Mouse (Mus musculus) lung, embryonic 14.5 days (tissue): ENCODE data around the gene Evi2. TPM values are rescaled to one million over a fixed set of nuclear protein-coding genes. Genes with fewer than 3 reads are reported as not detected.

Source experiments
- ATAC-seq: fragments of 200-750 bp; cut with Nextera tagmentation; 2 replicates; pipeline ENCODE4 v1.8.0; 2017; ENCODE audit warnings: mild to moderate bottlenecking, moderate TSS enrichment, moderate library complexity; ENCODE audit not compliant: insufficient read depth
- DNase-seq: peaks from one replicate; pipeline ENCODE4 v3.0.0-alpha.2; 2015
- H3K27ac ChIP-seq: fragments of 300-500 bp; sonication (generic); 2 replicates; pipeline ENCODE4 v1.5.1; 2014; ENCODE audit warnings: low read depth, mild to moderate bottlenecking, moderate library complexity
- H3K27me3 ChIP-seq: fragments of 300-500 bp; sonication (generic); 2 replicates; pipeline ENCODE4 v1.6.1; 2014; ENCODE audit warnings: low read length, control low read depth; ENCODE audit not compliant: insufficient read depth
- H3K36me3 ChIP-seq: fragments of 300-500 bp; sonication (generic); 2 replicates; pipeline ENCODE4 v1.6.1; 2014; ENCODE audit warnings: control low read depth; ENCODE audit not compliant: insufficient read depth
- H3K4me1 ChIP-seq: fragments of 300-500 bp; sonication (generic); 2 replicates; pipeline ENCODE4 v1.6.1; 2014; ENCODE audit warnings: antibody characterized with exemption, control low read depth; ENCODE audit not compliant: insufficient read depth
- H3K4me2 ChIP-seq: fragments of 300-500 bp; sonication (generic); 2 replicates; pipeline ENCODE4 v1.6.1; 2014; ENCODE audit warnings: mild to moderate bottlenecking
- H3K4me3 ChIP-seq: fragments of 300-500 bp; sonication (generic); 2 replicates; pipeline ENCODE4 v1.5.1; 2014; ENCODE audit warnings: low read depth, low read length
- H3K9ac ChIP-seq: fragments of 300-500 bp; sonication (generic); 2 replicates; pipeline ENCODE4 v1.6.1; 2014
- H3K9me3 ChIP-seq: fragments of 300-500 bp; sonication (generic); 2 replicates; pipeline ENCODE4 v1.6.1; 2016; ENCODE audit warnings: low read depth, low read length, control low read depth
- CTCF ChIP-seq: IDR thresholded peaks from 2 replicates; pipeline ENCODE4 v1.5.1; 2016; ENCODE audit warnings: antibody characterized with exemption, low read depth
- WGBS: fragments of 180-500 bp; shearing (Covaris S2); extraction: QIAGEN DNeasy Blood & Tissue Kit; methylation state at CpG from one replicate; pipeline ENCODE4 v1.1.7; 2014; 5-methylcytosine and 5-hydroxymethylcytosine counted together
- polyA plus RNA-seq: library from polyadenylated mRNA; unstranded; fragments of >200 nt; fragmentation: Nextera tagmentation; extraction: Ambion mirVana; gene quantifications from 2 replicates; pipeline ENCODE4 v1.2.1, GENCODE M21; 2014

Gene Evi2
- polyA plus RNA-seq, 1 experiment from 2014 or later: 1.4 TPM

DNA sequence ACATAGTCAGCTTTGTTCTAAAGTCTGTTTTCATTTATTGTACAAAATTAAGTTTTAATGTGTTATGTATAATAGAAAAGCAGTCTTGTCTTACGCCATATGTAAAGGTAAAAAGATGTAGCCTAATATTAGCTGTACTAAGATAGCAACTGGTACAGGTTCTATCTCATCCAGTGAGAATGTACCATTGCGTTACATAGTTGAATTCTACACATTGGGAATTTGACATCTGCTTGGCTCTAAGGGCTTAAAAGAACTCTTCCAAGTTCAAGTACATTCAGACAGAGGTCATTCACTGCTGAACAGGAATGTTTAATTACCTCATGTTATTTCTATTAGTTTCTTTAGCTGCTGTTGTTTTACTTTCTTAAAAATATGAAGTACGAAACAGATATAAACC lies 3.8 kb downstream of the Evi2 start:
- H3K9me3 ChIP-seq: no peaks in the 10 kb centered on the region
- no peak for DNase-seq
- ATAC-seq: no peak
- H3K27me3 ChIP-seq: no peaks in the 10 kb centered on the region
- no peak overlapping the region for H3K4me2 ChIP-seq
- H3K27ac ChIP-seq: no peak overlapping the region
- no peak overlapping the region for H3K4me3 ChIP-seq
- no peak overlapping the region for H3K9ac ChIP-seq
- no peaks in the 10 kb centered on the region for H3K4me1 ChIP-seq
- 85% methylated on average over 3 of the region's 3 CpGs for WGBS
- peaks cover 17% of the 10 kb centered on the region; the same call in 1 of the 2 replicates for H3K36me3 ChIP-seq
- no peak for TF ChIP-seq CTCF

DNA sequence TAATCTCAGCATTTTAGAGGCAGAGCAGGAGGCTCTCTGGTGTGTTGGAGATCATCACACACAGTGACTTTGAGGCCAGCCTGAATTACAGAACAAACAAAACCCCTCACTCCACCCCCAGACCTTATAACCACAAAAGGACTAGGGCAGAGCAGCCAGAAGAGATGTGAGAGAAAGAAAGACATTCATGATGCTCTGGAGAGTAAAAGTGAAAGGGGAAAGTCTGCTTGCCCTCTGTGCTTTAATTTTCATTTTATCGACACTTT lies 6.1 kb downstream of the Evi2 start:
- ATAC-seq: no peak
- Histone ChIP-seq H3K4me2 (no peak overlapping the region), H3K27me3 (no peaks in the 10 kb centered on the region), H3K36me3 (peaks cover 7% of the 10 kb centered on the region; the same call in 1 of the 2 replicates), H3K4me1 (no peaks in the 10 kb centered on the region), H3K4me3 (no peak overlapping the region), H3K27ac (no peak overlapping the region; the same call in 1 of the 2 replicates), H3K9ac (no peak overlapping the region), H3K9me3 (no peaks in the 10 kb centered on the region)
- no peak for TF ChIP-seq CTCF
- no peak for DNase-seq
- WGBS: 76% methylated on average over 1 of the region's 1 CpGs

DNA sequence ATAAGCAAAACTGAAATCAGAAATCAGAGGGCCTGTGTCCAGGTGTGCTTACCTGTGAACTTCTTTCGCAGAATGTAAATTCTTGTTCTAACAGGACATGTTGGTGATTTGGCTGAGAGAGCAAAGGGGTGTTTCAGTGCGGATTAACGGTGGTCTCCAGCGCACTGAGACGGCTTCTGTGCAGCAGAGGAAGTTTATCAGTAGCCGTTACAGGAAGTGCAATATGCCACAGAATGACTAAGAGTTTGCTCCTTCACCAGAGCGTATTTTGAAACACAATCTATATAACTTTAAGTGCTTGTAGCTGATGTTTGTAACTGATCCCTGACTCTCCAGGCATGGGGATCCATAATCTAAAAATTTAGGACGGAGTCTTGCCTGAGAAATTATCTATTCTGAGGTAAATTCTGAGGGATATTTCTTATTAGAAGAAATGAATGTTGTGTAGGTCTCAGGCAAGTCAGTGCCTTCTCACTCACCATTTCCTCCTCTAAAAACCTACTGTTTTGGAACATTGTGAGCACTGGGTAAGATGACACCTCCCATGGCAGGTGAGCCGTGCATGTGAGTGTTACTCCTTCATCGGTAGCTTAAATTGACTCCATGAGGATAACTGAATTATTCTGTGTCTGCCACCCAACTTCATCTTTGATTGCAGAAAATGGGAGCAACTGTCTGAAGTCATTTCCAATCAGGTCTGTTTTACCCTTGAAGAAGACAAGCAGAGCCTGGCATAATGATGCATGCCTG lies 6.7 kb downstream of the Evi2 start, which contains the start of gene Evi2b:
TSS of gene Evi2b (minus strand) at position 203 of the 750 bp plus-strand sequence.
- WGBS: 66% methylated on average over 10 of the region's 10 CpGs
- H3K9me3 ChIP-seq: no peaks in the 10 kb centered on the region
- H3K36me3 ChIP-seq: peaks cover 7% of the 10 kb centered on the region; the same call in 1 of the 2 replicates
- DNase-seq: no peak
- no peak for TF ChIP-seq CTCF
- no peak within 1 kb of the TSS for H3K4me3 ChIP-seq
- H3K4me1 ChIP-seq: no peaks in the 10 kb centered on the region
- no peak within 1 kb of the TSS for H3K4me2 ChIP-seq
- H3K27me3 ChIP-seq: no peaks in the 10 kb centered on the region
- no peak within 1 kb of the TSS for H3K9ac ChIP-seq
- no peak within 1 kb of the TSS; the same call in 1 of the 2 replicates for H3K27ac ChIP-seq
- ATAC-seq: no peak

DNA sequence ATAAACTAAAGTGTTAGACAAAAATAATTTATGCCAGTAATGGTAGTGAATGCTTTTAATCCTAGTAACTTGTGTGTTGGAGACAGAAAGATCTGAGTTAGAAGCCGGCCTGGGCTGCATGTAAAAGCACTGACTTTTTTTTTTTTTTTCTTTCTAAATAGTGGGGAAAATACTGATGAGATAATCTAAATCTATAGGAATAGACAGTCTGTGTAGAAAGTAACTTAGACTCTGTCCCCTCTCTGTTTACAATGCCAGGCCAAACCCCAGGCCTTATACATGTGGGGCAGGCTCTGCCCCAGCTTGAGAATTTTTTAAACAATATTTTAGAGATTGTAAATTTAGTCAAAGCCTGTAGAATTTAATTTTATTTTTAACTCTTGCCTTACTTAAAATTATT lies 7.4 kb downstream of the Evi2 start:
- TF ChIP-seq CTCF: no peak
- Histone ChIP-seq H3K27ac (no peak overlapping the region), H3K4me1 (no peaks in the 10 kb centered on the region), H3K27me3 (no peaks in the 10 kb centered on the region), H3K4me3 (no peak overlapping the region), H3K36me3 (peaks cover 7% of the 10 kb centered on the region; the same call in 1 of the 2 replicates), H3K9ac (no peak overlapping the region), H3K9me3 (no peaks in the 10 kb centered on the region), H3K4me2 (no peak overlapping the region)
- DNase-seq (no peak), ATAC-seq (no peak)
- 72% methylated on average over 1 of the region's 1 CpGs for WGBS

DNA sequence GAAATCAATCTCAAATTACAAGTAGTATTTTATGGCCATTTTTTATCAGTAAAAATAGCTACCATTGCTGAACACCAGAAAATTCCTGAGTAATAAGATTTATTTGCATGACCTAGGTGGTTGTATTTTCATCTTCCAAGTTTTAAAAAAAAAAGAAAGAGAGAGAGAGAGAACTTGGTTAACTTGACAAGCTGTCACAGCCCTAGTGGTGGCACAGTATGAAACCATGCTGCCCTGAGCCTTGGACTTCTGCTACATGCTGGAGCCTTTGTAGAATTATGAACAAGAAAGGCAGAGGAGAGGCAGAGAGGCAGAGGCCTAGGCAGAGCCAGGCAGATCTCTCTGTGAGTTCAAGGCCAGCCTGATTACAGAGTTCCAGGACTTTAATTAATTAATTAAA lies 8.5 kb downstream of the Evi2 start:
- no peaks in the 10 kb centered on the region for H3K9me3 ChIP-seq
- TF ChIP-seq CTCF: no peak
- ATAC-seq: no peak

DNA sequence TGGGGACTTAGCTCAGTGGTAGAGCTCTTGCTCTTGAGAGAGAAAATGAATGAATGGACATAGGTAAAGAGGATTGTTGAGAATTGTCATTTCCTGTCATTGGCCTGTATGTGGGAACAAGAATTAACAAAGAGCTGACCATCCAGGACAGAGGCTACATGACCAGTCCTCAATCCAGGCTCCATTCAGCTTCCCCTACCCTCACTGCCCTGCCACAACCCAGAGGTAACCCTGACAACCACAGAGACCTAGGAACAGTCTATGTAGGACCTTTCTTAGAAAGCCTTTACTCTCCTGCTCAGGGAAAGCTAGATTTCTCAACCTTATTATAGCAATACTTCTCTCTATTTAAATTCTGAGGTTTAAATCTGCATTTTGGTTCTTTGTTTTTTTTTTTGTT lies 9.6 kb downstream of the Evi2 start:
- no peak for ATAC-seq
- TF ChIP-seq CTCF: no peak
- DNase-seq: no peak
- H3K4me2 ChIP-seq: no peak overlapping the region
- H3K4me3 ChIP-seq: no peak overlapping the region
- H3K9me3 ChIP-seq: no peaks in the 10 kb centered on the region
- H3K36me3 ChIP-seq: peaks cover 4% of the 10 kb centered on the region; the same call in 1 of the 2 replicates
- no peak overlapping the region for H3K9ac ChIP-seq
- no peaks in the 10 kb centered on the region for H3K27me3 ChIP-seq
- no peaks in the 10 kb centered on the region for H3K4me1 ChIP-seq
- H3K27ac ChIP-seq: no peak overlapping the region

More for the DNA sequence above, 8.5 kb downstream of the Evi2 start:
- DNase-seq: no peak
- Histone ChIP-seq H3K4me3 (no peak overlapping the region), H3K4me1 (no peaks in the 10 kb centered on the region), H3K36me3 (peaks cover 4% of the 10 kb centered on the region; the same call in 1 of the 2 replicates), H3K27ac (no peak overlapping the region), H3K27me3 (no peaks in the 10 kb centered on the region), H3K4me2 (no peak overlapping the region), H3K9ac (no peak overlapping the region)

DNA sequence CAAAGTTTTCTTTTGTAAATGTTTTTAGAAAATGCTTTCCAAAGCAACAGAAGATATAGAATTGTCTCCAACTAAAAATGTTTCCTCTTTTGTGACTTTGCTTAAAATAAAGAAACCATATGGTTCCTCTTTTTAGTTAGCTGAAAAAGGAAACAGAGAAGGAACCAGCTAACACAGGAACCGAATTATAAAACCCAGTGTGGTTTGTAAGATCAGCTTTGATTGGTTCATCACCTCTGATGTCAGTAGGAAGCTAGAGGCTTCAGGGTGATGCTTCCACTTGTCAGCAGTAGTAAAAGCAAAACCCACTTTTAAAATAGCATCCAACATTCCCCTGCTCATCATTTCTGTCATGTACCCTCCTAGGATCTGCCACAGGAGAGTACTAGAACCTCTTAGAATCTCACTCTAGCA lies 10.5 kb downstream of the Evi2 start:
- DNase-seq (no peak), ATAC-seq (no peak)
- H3K27me3 ChIP-seq: no peaks in the 10 kb centered on the region
- H3K9me3 ChIP-seq: no peaks in the 10 kb centered on the region
- H3K4me3 ChIP-seq: no peak overlapping the region
- no peak overlapping the region for H3K27ac ChIP-seq
- H3K4me2 ChIP-seq: no peak overlapping the region
- no peak overlapping the region for H3K9ac ChIP-seq
- H3K4me1 ChIP-seq: no peaks in the 10 kb centered on the region
- WGBS: 60% methylated on average over 1 of the region's 1 CpGs
- peaks cover 4% of the 10 kb centered on the region; the same call in 1 of the 2 replicates for H3K36me3 ChIP-seq
- no peak for TF ChIP-seq CTCF
